Mouse (Mus musculus) neural tube, embryonic 11.5 days (tissue): ENCODE results near the gene Atp4b. TPM values are rescaled to one million over a fixed set of nuclear protein-coding genes. Genes with fewer than 3 reads are reported as not detected.

Source experiments
- ATAC-seq: fragments of 200-750 bp; cut with Nextera tagmentation; 2 replicates; pipeline ENCODE4 v1.8.0; 2017; ENCODE audit warnings: moderate number of reproducible peaks, mild to moderate bottlenecking, moderate TSS enrichment, moderate library complexity; ENCODE audit not compliant: insufficient read depth, low FRiP score, low TSS enrichment
- DNase-seq: peaks from one replicate; pipeline ENCODE4 v3.0.0-alpha.2; 2015; ENCODE audit warnings: low spot score
- H3K27ac ChIP-seq: fragments of 300-500 bp; sonication (generic); 2 replicates; pipeline ENCODE4 v1.5.1; 2014; ENCODE audit warnings: low read depth, mild to moderate bottlenecking, low read length
- H3K27me3 ChIP-seq: fragments of 300-500 bp; sonication (generic); 2 replicates; pipeline ENCODE4 v1.6.1; 2014; ENCODE audit warnings: mild to moderate bottlenecking, low read length, mixed read lengths; ENCODE audit not compliant: control insufficient read depth, insufficient read depth
- H3K36me3 ChIP-seq: fragments of 300-500 bp; sonication (generic); 2 replicates; pipeline ENCODE4 v1.6.1; 2014; ENCODE audit warnings: mild to moderate bottlenecking, low read length, moderate library complexity, mixed read lengths; ENCODE audit not compliant: control insufficient read depth, insufficient read depth
- H3K4me1 ChIP-seq: fragments of 300-500 bp; sonication (generic); 2 replicates; pipeline ENCODE4 v1.6.1; 2014; ENCODE audit warnings: low read length, mixed read lengths; ENCODE audit not compliant: control insufficient read depth, insufficient read depth
- H3K4me2 ChIP-seq: fragments of 300-500 bp; sonication (generic); 2 replicates; pipeline ENCODE4 v1.6.1; 2014; ENCODE audit warnings: low read depth, mild to moderate bottlenecking, moderate library complexity
- H3K4me3 ChIP-seq: fragments of 300-500 bp; sonication (generic); 2 replicates; pipeline ENCODE4 v1.5.1; 2014; ENCODE audit warnings: low read depth, low read length
- H3K9ac ChIP-seq: fragments of 300-500 bp; sonication (generic); 2 replicates; pipeline ENCODE4 v1.6.1; 2014; ENCODE audit warnings: mild to moderate bottlenecking, low read length
- H3K9me3 ChIP-seq: fragments of 300-500 bp; sonication (generic); 2 replicates; pipeline ENCODE4 v1.6.1; 2016; ENCODE audit warnings: low read length; ENCODE audit not compliant: control insufficient read depth
- WGBS: fragments of 180-500 bp; shearing (Covaris S2); extraction: QIAGEN DNeasy Blood & Tissue Kit; methylation state at CpG from one replicate; pipeline ENCODE4 v1.1.7; 2014; 5-methylcytosine and 5-hydroxymethylcytosine counted together
- polyA plus RNA-seq: library from polyadenylated mRNA; unstranded; fragments of >200 nt; fragmentation: Nextera tagmentation; extraction: Ambion mirVana; gene quantifications from 2 replicates; pipeline ENCODE4 v1.2.1, GENCODE M21; 2014

Atp4b gene
- polyA plus RNA-seq: not detected in 2 replicates

GRCm38 (mm10) chr8:13396725-13397124 is at the start of gene Atp4b:
Atp4b (minus strand) TSS chr8:13396825.
- H3K4me1 ChIP-seq: no peaks in the 10 kb centered on the region
- H3K27me3 ChIP-seq: no peaks in the 10 kb centered on the region
- H3K9me3 ChIP-seq: no peaks in the 10 kb centered on the region
- H3K4me3 ChIP-seq: no peak within 1 kb of the TSS
- H3K4me2 ChIP-seq: no peak within 1 kb of the TSS
- DNase-seq (no peak), ATAC-seq (no peak)
- no peak within 1 kb of the TSS for H3K27ac ChIP-seq
- no peaks in the 10 kb centered on the region for H3K36me3 ChIP-seq
- WGBS: 84% methylated on average over 5 of the region's 5 CpGs
- H3K9ac ChIP-seq: no peak within 1 kb of the TSS

GRCm38 (mm10) chr8:13442152-13442551 is 45.5 kb upstream of the Atp4b start:
- Histone ChIP-seq H3K4me2 (no peak overlapping the region), H3K9ac (no peak overlapping the region), H3K4me3 (no peak overlapping the region), H3K4me1 (no peaks in the 10 kb centered on the region), H3K36me3 (no peaks in the 10 kb centered on the region), H3K27ac (no peak overlapping the region), H3K27me3 (no peaks in the 10 kb centered on the region; the same call in 1 of the 2 replicates), H3K9me3 (no peaks in the 10 kb centered on the region)
- no peak for ATAC-seq
- WGBS: 84% methylated on average over 2 of the region's 2 CpGs
- no peak for DNase-seq

DNA sequence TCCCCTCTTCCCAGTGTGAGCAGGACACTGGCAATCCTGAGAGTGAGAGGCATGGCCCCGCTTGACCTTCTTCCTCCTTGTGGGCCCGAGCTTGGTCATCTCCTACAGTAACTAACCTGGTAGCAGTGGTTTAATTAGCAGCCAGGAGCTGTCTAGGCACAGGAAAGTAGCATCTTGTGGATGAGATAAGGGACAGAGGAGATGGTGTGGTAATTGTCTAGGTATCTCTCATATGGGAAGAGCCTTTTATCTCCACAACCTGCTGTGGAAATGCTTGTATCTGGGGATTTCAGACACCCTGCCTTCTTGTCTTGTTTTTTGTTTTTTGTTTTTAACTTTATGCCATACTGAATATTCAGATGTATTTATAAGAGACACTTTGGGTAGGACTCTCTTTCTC is 40.9 kb upstream of the Atp4b start:
- Histone ChIP-seq H3K27me3 (peaks cover 17% of the 10 kb centered on the region), H3K4me2 (no peak overlapping the region), H3K27ac (no peak overlapping the region), H3K4me3 (no peak overlapping the region), H3K9me3 (no peaks in the 10 kb centered on the region), H3K4me1 (no peaks in the 10 kb centered on the region), H3K9ac (no peak overlapping the region), H3K36me3 (no peaks in the 10 kb centered on the region)
- DNase-seq (no peak), ATAC-seq (no peak)
- 87% methylated on average over 2 of the region's 2 CpGs for WGBS

DNA sequence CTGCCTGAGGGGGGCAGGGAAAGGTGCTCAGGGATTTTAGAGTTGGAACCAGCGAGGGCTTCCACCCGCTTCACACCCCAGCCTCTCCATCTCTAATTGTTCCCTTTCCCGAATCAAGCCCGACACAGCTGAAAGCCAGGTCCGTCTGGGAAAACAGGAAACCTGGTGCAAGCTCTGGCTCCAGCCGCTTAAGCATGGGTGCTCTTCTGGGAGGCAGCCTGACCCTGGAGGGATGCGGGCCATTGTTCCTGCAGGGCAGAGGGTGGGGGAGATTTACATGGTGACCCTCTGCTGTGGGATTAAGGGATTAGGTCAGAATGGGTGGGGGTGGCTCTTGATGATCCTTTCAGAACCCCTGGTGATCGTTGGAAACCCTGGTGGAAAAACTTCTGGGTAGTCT is 39.4 kb upstream of the Atp4b start:
- no peaks in the 10 kb centered on the region for H3K36me3 ChIP-seq
- no peak overlapping the region for H3K27ac ChIP-seq
- no peak overlapping the region for H3K9ac ChIP-seq
- H3K4me2 ChIP-seq: no peak overlapping the region
- DNase-seq: no peak
- H3K27me3 ChIP-seq: peaks cover 17% of the 10 kb centered on the region
- 16% methylated on average over 8 of the region's 8 CpGs for WGBS
- H3K4me1 ChIP-seq: no peaks in the 10 kb centered on the region
- no peak for ATAC-seq
- H3K9me3 ChIP-seq: no peaks in the 10 kb centered on the region
- no peak overlapping the region for H3K4me3 ChIP-seq

DNA sequence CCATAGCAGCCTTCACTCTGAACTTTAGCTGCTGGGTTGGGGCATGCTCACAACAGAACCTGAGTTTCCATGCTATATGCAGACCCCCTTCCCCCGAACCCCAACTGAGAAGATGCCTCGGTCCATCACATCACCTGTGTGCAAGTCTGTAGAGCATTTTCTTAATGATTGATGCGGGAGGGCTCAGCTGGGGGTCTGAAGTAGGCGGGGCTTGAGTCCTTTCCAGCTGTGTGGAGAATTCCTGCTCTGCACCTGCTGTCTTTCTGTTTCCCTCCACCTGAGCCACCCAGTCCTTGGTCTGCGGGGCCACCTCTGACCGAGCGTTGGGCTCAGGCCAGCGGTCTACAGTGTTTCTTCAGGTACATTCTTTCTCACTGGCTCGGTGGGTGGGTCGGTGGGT is 38.3 kb upstream of the Atp4b start, which contains the start of gene Tmem255b:
Gene Tmem255b (plus strand): TSS at position 301 of the 400 bp plus-strand sequence.
- no peaks in the 10 kb centered on the region for H3K9me3 ChIP-seq
- no peaks in the 10 kb centered on the region for H3K4me1 ChIP-seq
- peaks cover 17% of the 10 kb centered on the region for H3K27me3 ChIP-seq
- DNase-seq: no peak
- H3K9ac ChIP-seq: no peak within 1 kb of the TSS
- no peaks in the 10 kb centered on the region for H3K36me3 ChIP-seq
- H3K4me2 ChIP-seq: no peak within 1 kb of the TSS
- H3K27ac ChIP-seq: no peak within 1 kb of the TSS
- no peak within 1 kb of the TSS for H3K4me3 ChIP-seq
- no peak for ATAC-seq
- WGBS: 27% methylated on average over 10 of the region's 10 CpGs

GRCm38 (mm10) chr8:13433130-13433529 is 36.5 kb upstream of the Atp4b start:
- H3K36me3 ChIP-seq: no peaks in the 10 kb centered on the region
- WGBS: 91% methylated on average over 5 of the region's 5 CpGs
- no peaks in the 10 kb centered on the region for H3K4me1 ChIP-seq
- H3K4me3 ChIP-seq: no peak overlapping the region
- H3K9ac ChIP-seq: no peak overlapping the region
- no peak overlapping the region for H3K27ac ChIP-seq
- H3K9me3 ChIP-seq: no peaks in the 10 kb centered on the region
- ATAC-seq: no peak
- no peak for DNase-seq
- H3K4me2 ChIP-seq: no peak overlapping the region
- H3K27me3 ChIP-seq: peaks cover 17% of the 10 kb centered on the region

- H3K36me3 ChIP-seq: no peaks in the 10 kb centered on the region
Observed at GRCm38 (mm10) chr8:13430866-13431265, 34.2 kb upstream of the Atp4b start.

DNA sequence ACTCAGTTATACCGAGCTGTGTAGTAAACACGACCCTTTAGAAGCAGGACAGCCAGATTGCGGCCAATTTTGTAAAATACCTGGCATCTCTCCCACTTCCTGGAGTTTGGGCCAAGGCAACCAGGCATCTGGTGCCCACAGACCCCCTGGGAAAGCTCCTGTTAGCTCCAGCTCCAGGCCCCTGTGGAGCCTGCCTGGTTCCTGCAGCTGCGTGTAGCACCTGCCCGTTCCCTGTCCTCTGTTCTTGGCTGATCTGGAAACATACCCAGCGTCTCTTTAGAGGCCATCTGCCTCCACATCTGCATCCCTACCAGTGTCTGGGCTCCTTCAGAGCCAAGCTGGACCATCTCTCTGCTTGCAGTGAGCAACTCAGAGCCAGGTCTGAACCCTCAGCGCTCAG is 33.8 kb upstream of the Atp4b start:
- H3K9ac ChIP-seq: no peak overlapping the region
- peaks cover 8% of the 10 kb centered on the region for H3K27me3 ChIP-seq
- no peaks in the 10 kb centered on the region for H3K4me1 ChIP-seq
- no peak overlapping the region for H3K4me2 ChIP-seq
- no peak overlapping the region for H3K4me3 ChIP-seq
- DNase-seq (no peak), ATAC-seq (no peak)
- no peak overlapping the region for H3K27ac ChIP-seq
- 85% methylated on average over 7 of the region's 7 CpGs for WGBS
- no peaks in the 10 kb centered on the region for H3K36me3 ChIP-seq
- no peaks in the 10 kb centered on the region for H3K9me3 ChIP-seq

More at GRCm38 (mm10) chr8:13430866-13431265, 34.2 kb upstream of the Atp4b start:
- no peak overlapping the region for H3K27ac ChIP-seq
- ATAC-seq (no peak), DNase-seq (no peak)
- H3K4me1 ChIP-seq: no peaks in the 10 kb centered on the region
- H3K4me2 ChIP-seq: no peak overlapping the region
- H3K4me3 ChIP-seq: no peak overlapping the region
- no peak overlapping the region for H3K9ac ChIP-seq
- no peaks in the 10 kb centered on the region for H3K9me3 ChIP-seq
- peaks cover 11% of the 10 kb centered on the region for H3K27me3 ChIP-seq

GRCm38 (mm10) chr8:13428156-13428555 is 31.5 kb upstream of the Atp4b start:
- Histone ChIP-seq H3K4me3 (no peak overlapping the region), H3K36me3 (no peaks in the 10 kb centered on the region), H3K9me3 (no peaks in the 10 kb centered on the region), H3K4me2 (no peak overlapping the region), H3K9ac (no peak overlapping the region), H3K27ac (no peak overlapping the region), H3K4me1 (no peaks in the 10 kb centered on the region), H3K27me3 (no peaks in the 10 kb centered on the region)
- DNase-seq (no peak), ATAC-seq (no peak)
- 86% methylated on average over 9 of the region's 9 CpGs for WGBS
